Mouse (Mus musculus) limb, embryonic 11.5 days (tissue): ENCODE measurements around the gene Znfx1. TPM values are rescaled to one million over a fixed set of nuclear protein-coding genes. Genes with fewer than 3 reads are reported as not detected.

Source experiments
- ATAC-seq: fragments of 200-750 bp; cut with Nextera tagmentation; 2 replicates; pipeline ENCODE4 v1.8.0; 2017; ENCODE audit warnings: low read depth; ENCODE audit not compliant: insufficient number of reproducible peaks, low FRiP score, low TSS enrichment
- DNase-seq: peaks from one replicate; pipeline ENCODE4 v3.0.0-alpha.2; 2015; ENCODE audit warnings: low spot score
- H3K27ac ChIP-seq: fragments of 300-500 bp; sonication (generic); replicated peaks from 2 replicates; pipeline ENCODE4 v1.5.1; 2014; ENCODE audit warnings: low read depth, mild to moderate bottlenecking, low read length
- H3K27me3 ChIP-seq: fragments of 300-500 bp; sonication (generic); 2 replicates; pipeline ENCODE4 v1.6.1; 2014; ENCODE audit warnings: mild to moderate bottlenecking, low read length, mixed read lengths; ENCODE audit not compliant: control insufficient read depth, insufficient read depth
- H3K36me3 ChIP-seq: fragments of 300-500 bp; sonication (generic); 2 replicates; pipeline ENCODE4 v1.6.1; 2014; ENCODE audit warnings: mild to moderate bottlenecking, low read length, moderate library complexity, mixed read lengths; ENCODE audit not compliant: control insufficient read depth, insufficient read depth
- H3K4me1 ChIP-seq: fragments of 300-500 bp; sonication (generic); 2 replicates; pipeline ENCODE4 v1.6.1; 2014; ENCODE audit warnings: low read length, mixed read lengths; ENCODE audit not compliant: control insufficient read depth, insufficient read depth
- H3K4me2 ChIP-seq: fragments of 300-500 bp; sonication (generic); 2 replicates; pipeline ENCODE4 v1.6.1; 2014; ENCODE audit warnings: low read depth, mild to moderate bottlenecking, moderate library complexity; ENCODE audit not compliant: severe bottlenecking
- H3K4me3 ChIP-seq: fragments of 300-500 bp; sonication (generic); 2 replicates; pipeline ENCODE4 v1.5.1; 2014; ENCODE audit warnings: low read depth, low read length
- H3K9ac ChIP-seq: fragments of 300-500 bp; sonication (generic); 2 replicates; pipeline ENCODE4 v1.6.1; 2014; ENCODE audit warnings: mild to moderate bottlenecking, low read length
- H3K9me3 ChIP-seq: fragments of 300-500 bp; sonication (generic); 2 replicates; pipeline ENCODE4 v1.6.1; 2016; ENCODE audit warnings: low read length; ENCODE audit not compliant: control insufficient read depth
- WGBS: fragments of 180-500 bp; shearing (Covaris S2); extraction: QIAGEN DNeasy Blood & Tissue Kit; methylation state at CpG from one replicate; pipeline ENCODE4 v1.1.7; 2014; 5-methylcytosine and 5-hydroxymethylcytosine counted together
- polyA plus RNA-seq: library from polyadenylated mRNA; unstranded; fragments of >200 nt; fragmentation: Nextera tagmentation; extraction: Ambion mirVana; gene quantifications from 2 replicates; pipeline ENCODE4 v1.2.1, GENCODE M21; 2014

Znfx1 gene
- polyA plus RNA-seq, 1 experiment from 2014 or later = 4.7 TPM

- Histone ChIP-seq H3K27ac (no peak overlapping the region), H3K4me2 (no peak overlapping the region), H3K27me3 (no peaks in the 10 kb centered on the region), H3K9ac (no peak overlapping the region), H3K36me3 (peaks cover 11% of the 10 kb centered on the region), H3K9me3 (no peaks in the 10 kb centered on the region), H3K4me1 (peaks cover 12% of the 10 kb centered on the region), H3K4me3 (no peak overlapping the region)
- ATAC-seq = no peak
- DNase-seq = no peak
- 72% methylated on average over 12 of the region's 12 CpGs for WGBS
Observed at GRCm38 (mm10) chr2:167059960-167060359, 2.9 kb downstream of the Znfx1 start.

- H3K4me3 ChIP-seq = no peak overlapping the region
Observed at GRCm38 (mm10) chr2:167059536-167059935, 3.3 kb downstream of the Znfx1 start.

GRCm38 (mm10) chr2:167058814-167059387, 3.9 kb downstream of the Znfx1 start:
- H3K9me3 ChIP-seq = no peaks in the 10 kb centered on the region
- no peak overlapping the region for H3K9ac ChIP-seq
- no peak overlapping the region for H3K4me2 ChIP-seq
- H3K4me1 ChIP-seq = peaks cover 9% of the 10 kb centered on the region
- H3K4me3 ChIP-seq = no peak overlapping the region
- ATAC-seq (no peak), DNase-seq (no peak)
- peaks cover 7% of the 10 kb centered on the region for H3K36me3 ChIP-seq
- H3K27me3 ChIP-seq = no peaks in the 10 kb centered on the region
- H3K27ac ChIP-seq = no peak overlapping the region
- 56% methylated on average over 3 of the region's 3 CpGs for WGBS

More at GRCm38 (mm10) chr2:167059536-167059935, 3.3 kb downstream of the Znfx1 start:
- ATAC-seq (no peak), DNase-seq (no peak)
- WGBS = 57% methylated on average over 8 of the region's 8 CpGs
- peaks cover 7% of the 10 kb centered on the region for H3K36me3 ChIP-seq
- H3K4me2 ChIP-seq = no peak overlapping the region
- H3K9ac ChIP-seq = no peak overlapping the region
- H3K9me3 ChIP-seq = no peaks in the 10 kb centered on the region
- no peak overlapping the region for H3K27ac ChIP-seq
- H3K27me3 ChIP-seq = no peaks in the 10 kb centered on the region
- peaks cover 9% of the 10 kb centered on the region for H3K4me1 ChIP-seq

- Histone ChIP-seq H3K27me3 (no peaks in the 10 kb centered on the region), H3K9ac (no peak overlapping the region), H3K4me3 (no peak overlapping the region), H3K4me2 (no peak overlapping the region), H3K9me3 (no peaks in the 10 kb centered on the region), H3K27ac (no peak overlapping the region), H3K4me1 (peaks cover 9% of the 10 kb centered on the region), H3K36me3 (peaks cover 7% of the 10 kb centered on the region)
- ATAC-seq = no peak
- 60% methylated on average over 3 of the region's 3 CpGs for WGBS
- DNase-seq = no peak
Observed at GRCm38 (mm10) chr2:167058201-167058600, 4.6 kb downstream of the Znfx1 start.

- Histone ChIP-seq H3K4me1 (peaks cover 9% of the 10 kb centered on the region), H3K27me3 (no peaks in the 10 kb centered on the region), H3K36me3 (peaks cover 7% of the 10 kb centered on the region), H3K4me2 (no peak overlapping the region), H3K9me3 (no peaks in the 10 kb centered on the region), H3K9ac (no peak overlapping the region), H3K4me3 (no peak overlapping the region), H3K27ac (no peak overlapping the region)
- DNase-seq (no peak), ATAC-seq (no peak)
- 84% methylated on average over 5 of the region's 5 CpGs for WGBS
Observed at GRCm38 (mm10) chr2:167056942-167057323, 5.9 kb downstream of the Znfx1 start.

GRCm38 (mm10) chr2:167056210-167056941, 6.4 kb downstream of the Znfx1 start:
- no peak overlapping the region for H3K9ac ChIP-seq
- no peak for DNase-seq
- H3K27me3 ChIP-seq = no peaks in the 10 kb centered on the region
- ATAC-seq = no peak
- H3K36me3 ChIP-seq = peaks cover 7% of the 10 kb centered on the region
- H3K4me2 ChIP-seq = no peak overlapping the region
- H3K4me1 ChIP-seq = peaks cover 4% of the 10 kb centered on the region; the same call in 1 of the 2 replicates
- H3K4me3 ChIP-seq = no peak overlapping the region
- WGBS = 94% methylated on average over 15 of the region's 15 CpGs
- H3K9me3 ChIP-seq = no peaks in the 10 kb centered on the region
- no peak overlapping the region for H3K27ac ChIP-seq

GRCm38 (mm10) chr2:167055386-167055785, 7.4 kb downstream of the Znfx1 start:
- ATAC-seq (no peak), DNase-seq (no peak)
- Histone ChIP-seq H3K4me2 (no peak overlapping the region), H3K27ac (no peak overlapping the region), H3K4me1 (no peaks in the 10 kb centered on the region), H3K4me3 (no peak overlapping the region), H3K9ac (no peak overlapping the region), H3K9me3 (no peaks in the 10 kb centered on the region), H3K27me3 (no peaks in the 10 kb centered on the region), H3K36me3 (peaks cover 7% of the 10 kb centered on the region)
- WGBS = 93% methylated on average over 15 of the region's 15 CpGs

GRCm38 (mm10) chr2:167053127-167053844, 9.5 kb downstream of the Znfx1 start:
- WGBS = 85% methylated on average over 9 of the region's 9 CpGs
- Histone ChIP-seq H3K4me1 (no peaks in the 10 kb centered on the region), H3K4me3 (no peak overlapping the region), H3K4me2 (no peak overlapping the region), H3K27ac (no peak overlapping the region), H3K36me3 (peaks cover 10% of the 10 kb centered on the region), H3K27me3 (no peaks in the 10 kb centered on the region), H3K9me3 (no peaks in the 10 kb centered on the region), H3K9ac (no peak overlapping the region)
- DNase-seq = no peak
- no peak for ATAC-seq
